Mouse (Mus musculus) cerebral cortex, adult 2 months (tissue): ENCODE data around the gene Fam217b.

Source experiments
- WGBS: fragments of 180-500 bp; shearing (Covaris S2); methylation state at CpG from one replicate; pipeline ENCODE4 v1.1.7; 2018; 5-methylcytosine and 5-hydroxymethylcytosine counted together

The Fam217b gene

GRCm38 (mm10) chr2:178414261-178415149 is at the start of gene Fam217b, which contains the start of gene Ppp1r3d:
Gene Fam217b, plus strand, starts transcription at chr2:178414524.
Gene Ppp1r3d, minus strand, starts transcription at chr2:178414472.
- WGBS: under 1% methylated on average over 67 of the region's 74 CpGs

GRCm38 (mm10) chr2:178407053-178407815 is 7.1 kb upstream of the Fam217b start, which contains the start of gene Sycp2:
Gene Sycp2, minus strand, starts transcription at chr2:178407685.
- 88% methylated on average over 52 of the region's 52 CpGs for WGBS

- WGBS: 68% methylated on average over 1 of the region's 1 CpGs
Measured at GRCm38 (mm10) chr2:178409024-178409423, 5.3 kb upstream of the Fam217b start.

- WGBS: 83% methylated on average over 6 of the region's 6 CpGs
Measured at GRCm38 (mm10) chr2:178410286-178410685, 4.0 kb upstream of the Fam217b start.

- 25% methylated on average over 6 of the region's 6 CpGs for WGBS
Measured at GRCm38 (mm10) chr2:178412598-178412997, 1.7 kb upstream of the Fam217b start.

DNA sequence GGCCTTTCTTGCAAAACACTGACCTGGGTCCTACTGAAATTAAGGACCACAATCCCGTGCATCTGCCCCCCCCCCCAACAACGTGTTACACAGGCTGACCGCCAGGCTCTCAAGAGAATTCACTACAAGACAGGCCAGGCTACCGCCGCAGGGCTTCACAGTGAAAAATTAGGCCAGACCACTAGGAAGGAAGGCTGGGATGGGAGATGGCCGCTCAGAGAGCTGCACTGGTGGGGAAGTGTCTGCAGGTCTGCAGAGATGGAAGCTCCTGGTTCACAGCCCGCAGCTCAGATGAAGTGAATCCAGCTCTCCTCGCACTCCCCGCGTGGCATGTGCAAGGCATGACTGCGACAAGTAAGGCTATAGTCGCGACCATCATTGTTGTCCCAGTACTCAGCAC is 1.2 kb upstream of the Fam217b start:
- WGBS: 63% methylated on average over 13 of the region's 13 CpGs

GRCm38 (mm10) chr2:178413481-178414260 is 653 bp upstream of the Fam217b start:
- 15% methylated on average over 75 of the region's 75 CpGs for WGBS

- 17% methylated on average over 3 of the region's 3 CpGs for WGBS
Measured at GRCm38 (mm10) chr2:178415150-178415448, 775 bp downstream of the Fam217b start.

DNA sequence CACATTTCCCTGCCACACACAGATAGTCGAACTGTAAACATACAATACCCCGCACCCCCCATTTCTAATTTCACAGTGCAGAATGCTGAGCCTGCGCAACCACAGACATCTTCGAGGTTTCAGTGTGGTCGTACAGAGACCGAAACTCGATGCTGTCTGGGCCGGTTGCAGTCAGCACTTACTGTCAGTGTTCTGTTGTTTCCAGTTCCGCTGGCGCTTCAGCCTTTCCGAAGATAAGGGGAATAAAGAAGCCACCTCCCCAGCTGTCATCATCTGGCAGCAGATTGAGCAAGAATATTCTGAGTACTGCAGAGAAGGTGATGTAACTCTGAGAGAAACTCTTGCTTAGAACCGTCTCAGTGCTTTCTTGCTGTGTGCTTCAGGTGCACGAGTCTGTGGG is 2.1 kb downstream of the Fam217b start:
- WGBS: 72% methylated on average over 13 of the region's 13 CpGs

DNA sequence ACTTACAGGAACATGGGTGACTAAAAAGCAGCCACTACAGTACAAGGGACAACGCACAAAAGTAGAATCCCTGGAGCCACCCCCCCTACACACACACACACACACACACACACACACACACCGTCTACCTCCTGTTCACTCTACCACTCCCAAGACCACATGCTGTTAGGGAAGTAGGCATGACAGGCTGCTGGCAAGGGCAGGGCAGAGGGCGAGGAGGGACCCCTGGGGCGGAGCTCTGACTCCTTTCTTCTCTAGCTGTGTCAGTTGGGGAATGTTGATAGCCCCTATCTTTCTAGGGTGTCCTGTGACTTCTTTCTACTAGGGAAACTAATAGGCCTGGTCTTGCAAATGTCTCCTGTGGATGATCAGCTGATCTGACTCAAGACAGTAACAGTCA is 2.6 kb downstream of the Fam217b start:
- WGBS: 80% methylated on average over 4 of the region's 4 CpGs

GRCm38 (mm10) chr2:178420576-178420975 is 6.3 kb downstream of the Fam217b start:
- 87% methylated on average over 9 of the region's 9 CpGs for WGBS

- WGBS: 70% methylated on average over 6 of the region's 6 CpGs
Measured at GRCm38 (mm10) chr2:178421603-178422002, 7.3 kb downstream of the Fam217b start.

DNA sequence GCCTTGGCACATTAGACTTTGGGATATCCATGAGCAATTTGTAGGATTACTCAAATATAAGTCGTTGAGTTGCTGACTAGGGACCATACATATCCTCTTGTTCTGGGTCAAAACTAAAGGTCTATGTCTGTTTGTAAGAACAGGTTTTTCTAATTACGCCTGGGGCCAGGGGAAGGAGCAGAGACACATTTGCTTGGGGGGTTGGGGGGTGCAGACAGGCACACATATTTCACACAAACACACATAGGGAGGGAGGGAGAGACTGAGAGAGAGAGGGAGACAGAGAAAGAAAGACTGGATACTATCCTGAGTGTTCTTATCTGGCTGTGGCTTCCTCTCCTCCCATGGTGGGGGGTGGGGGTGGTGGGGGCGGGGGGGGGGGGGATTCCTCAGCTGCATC is 7.9 kb downstream of the Fam217b start:
- WGBS: 59% methylated on average over 3 of the region's 3 CpGs

DNA sequence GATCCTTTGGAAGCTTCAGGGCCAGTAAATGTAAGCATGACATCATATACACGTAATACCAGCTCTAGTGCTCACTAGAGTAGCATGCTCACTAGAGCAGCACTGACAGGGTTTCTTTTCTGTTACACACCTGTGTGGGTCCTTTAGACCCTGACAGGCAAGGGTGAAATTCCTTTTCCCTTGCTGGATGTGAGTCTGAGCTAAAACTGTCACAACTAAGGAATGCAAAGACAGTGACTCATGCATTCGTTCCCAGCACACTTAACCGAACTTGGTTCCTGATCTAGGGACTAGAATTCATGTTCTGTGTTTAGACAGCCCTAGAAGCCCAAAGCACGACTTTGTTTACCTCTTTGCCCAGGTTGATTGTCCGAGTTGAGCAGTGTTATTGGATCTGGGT is 8.9 kb downstream of the Fam217b start:
- 68% methylated on average over 5 of the region's 5 CpGs for WGBS

GRCm38 (mm10) chr2:178426229-178426628 is 11.9 kb downstream of the Fam217b start:
- 42% methylated on average over 4 of the region's 4 CpGs for WGBS

DNA sequence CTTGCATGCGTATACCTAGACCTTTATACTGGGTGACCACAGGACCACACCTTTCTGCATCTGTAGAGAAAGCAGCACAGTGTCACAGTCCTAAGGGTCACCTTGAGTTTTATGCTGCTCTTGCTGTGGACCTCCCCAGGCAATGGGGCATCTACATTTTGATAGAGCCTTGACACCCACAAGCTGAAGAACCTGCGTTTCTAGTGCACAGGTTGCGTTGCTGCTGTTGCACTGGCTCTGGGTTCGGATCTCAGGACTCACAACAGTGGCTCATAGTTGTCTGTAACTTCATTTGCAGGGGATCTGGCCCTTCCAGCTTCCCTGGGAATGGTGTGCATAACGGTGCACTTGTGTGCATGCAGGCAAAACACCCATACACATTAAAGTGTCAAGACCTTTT is 12.9 kb downstream of the Fam217b start:
- WGBS: 91% methylated on average over 5 of the region's 5 CpGs

DNA sequence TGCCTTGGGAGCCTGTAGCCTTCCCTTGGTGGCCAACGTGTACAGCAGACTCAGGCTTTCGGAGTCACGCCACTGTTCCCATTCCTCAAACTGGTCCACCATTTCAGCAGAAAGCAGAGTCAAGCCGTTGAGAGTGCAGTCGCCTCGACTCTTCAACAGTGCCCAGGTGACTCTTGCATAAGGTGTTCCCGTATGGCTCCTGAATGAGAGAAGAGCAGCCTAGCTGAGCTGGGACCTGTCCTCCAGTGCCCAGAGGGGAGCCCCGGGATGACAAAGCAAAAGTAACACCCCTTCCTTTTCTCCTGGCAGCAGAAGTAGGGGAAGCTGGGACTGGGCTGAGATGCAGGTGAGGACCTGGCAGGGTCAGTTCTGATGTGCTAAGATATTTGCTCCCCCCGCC is 13.9 kb downstream of the Fam217b start:
- 91% methylated on average over 9 of the region's 9 CpGs for WGBS

DNA sequence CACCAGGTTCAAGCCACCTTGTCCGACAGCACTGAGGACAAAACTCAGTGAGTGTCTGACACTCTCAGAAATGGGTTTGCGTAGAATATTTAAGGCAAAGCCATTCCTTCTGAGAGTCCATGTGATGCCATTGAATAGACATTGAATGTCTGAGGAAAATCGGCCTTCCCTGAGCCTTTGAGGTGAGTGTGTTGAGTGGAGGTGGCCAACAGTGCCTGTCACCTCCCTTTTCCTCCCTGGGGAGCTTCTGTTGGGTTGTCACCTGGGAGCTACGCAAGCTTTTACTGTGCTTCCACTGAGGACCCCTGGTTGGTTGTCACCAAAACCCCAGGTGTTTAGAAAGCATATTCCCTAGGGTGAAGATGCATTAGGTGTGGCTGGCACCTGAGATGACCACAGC is 14.4 kb downstream of the Fam217b start:
- 94% methylated on average over 4 of the region's 4 CpGs for WGBS

DNA sequence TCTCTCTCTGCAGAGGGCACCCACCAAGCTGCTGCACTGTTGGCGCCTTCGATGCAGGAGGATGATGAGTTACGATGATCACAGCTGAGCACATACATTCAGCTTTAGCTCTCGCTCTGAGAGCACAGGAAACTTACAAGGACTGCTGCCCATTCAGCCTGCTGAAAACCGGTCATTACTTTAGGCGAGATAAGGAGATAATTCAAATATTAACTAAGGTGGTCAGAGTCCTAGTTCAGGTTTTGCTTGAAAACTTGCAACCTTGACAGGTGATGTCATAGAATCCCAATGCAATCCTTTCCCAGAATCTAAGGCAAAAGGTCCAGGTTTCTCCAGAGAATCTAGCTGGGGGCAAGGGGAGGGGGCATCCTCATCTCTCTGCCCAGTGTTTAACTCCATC is 15.1 kb downstream of the Fam217b start:
- WGBS: 85% methylated on average over 6 of the region's 6 CpGs

GRCm38 (mm10) chr2:178430231-178430630 is 15.9 kb downstream of the Fam217b start, which contains the start of gene Cdh26:
Gene Cdh26, plus strand, starts transcription at chr2:178430531.
- WGBS: 88% methylated on average over 4 of the region's 4 CpGs

DNA sequence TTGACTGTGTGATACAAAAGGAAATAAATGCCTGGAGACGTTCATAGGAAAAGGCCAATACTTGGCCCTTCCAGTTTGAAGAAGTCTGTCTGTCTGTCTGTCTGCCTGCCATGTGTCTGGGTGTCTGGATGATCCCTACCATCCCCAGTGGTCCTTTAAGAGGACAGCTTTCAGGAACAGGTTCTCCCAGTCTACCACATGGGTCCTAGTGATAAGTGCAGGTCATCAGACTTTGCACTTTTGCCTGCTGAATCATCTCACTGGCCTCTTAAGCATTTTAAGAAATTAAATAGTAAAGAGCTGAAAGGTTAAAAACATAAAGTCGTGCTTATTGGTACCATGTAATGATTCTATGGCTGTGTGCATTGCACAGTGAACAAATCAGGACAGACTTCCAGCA is 19.2 kb downstream of the Fam217b start:
- 90% methylated on average over 2 of the region's 2 CpGs for WGBS

DNA sequence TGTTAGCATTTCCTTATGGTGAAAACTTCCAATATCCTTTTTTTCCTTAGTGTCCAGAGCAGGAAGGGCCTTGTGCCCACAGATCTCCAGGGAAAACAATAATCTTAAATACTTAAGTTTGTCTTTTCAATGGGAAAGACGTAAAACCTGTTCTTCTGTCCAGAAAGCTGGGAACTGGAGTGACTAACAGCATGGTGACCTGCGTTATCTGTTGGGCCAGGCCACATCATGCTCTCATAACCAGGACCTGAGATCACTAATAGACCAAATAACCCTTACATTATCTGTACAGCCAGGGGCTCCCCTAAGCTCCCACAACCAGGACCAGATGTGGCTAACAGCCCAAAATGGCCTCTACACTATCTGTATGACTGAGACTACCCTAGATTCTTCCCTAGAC is 19.6 kb downstream of the Fam217b start:
- WGBS: 92% methylated on average over 2 of the region's 2 CpGs
